17 mouse cellular contexts compared by ENCODE assay signal in the genomic region with DNA sequence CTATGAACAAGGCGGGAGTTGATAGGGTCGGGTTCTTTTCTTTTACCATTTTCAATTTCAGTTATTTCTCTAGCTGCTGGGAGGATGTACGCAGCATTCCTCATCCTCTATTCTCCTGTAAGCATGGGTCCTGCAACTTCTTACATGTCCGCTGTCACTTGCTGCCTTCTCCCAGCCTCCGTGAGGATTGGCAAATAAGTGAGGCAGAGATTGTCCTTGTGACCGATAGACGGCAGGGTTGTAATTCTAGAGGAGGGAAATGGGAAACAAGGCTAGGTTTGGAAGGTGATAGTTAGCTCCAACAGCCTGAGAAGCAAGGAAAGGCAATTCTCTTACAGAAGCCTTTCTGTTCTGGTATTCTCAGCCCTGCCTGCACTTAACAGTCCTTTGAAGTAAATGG.
"Had no signal": no experiment of that assay in that cellular context is flagged by ENCODE, and none has a peak within 500 bp of the region (broad histone marks: within the 10 kb centered on the region; RNA-seq: fewer than 3 reads in every experiment).

No protein-coding gene starts in this region.

- H3K9me3 ChIP-seq: limb, embryonic 10.5 days; limb, embryonic 13.5 days; liver, embryonic 12.5 days; liver, embryonic 15.5 days had no signal

- H3K27me3 ChIP-seq: limb, embryonic 13.5 days; liver, embryonic 12.5 days; liver, embryonic 15.5 days had no signal

- H3K4me1 ChIP-seq: liver, embryonic 12.5 days; liver, embryonic 15.5 days had no signal

- H3K4me3 ChIP-seq: layer of hippocampus, adult 2 months; limb, embryonic 10.5 days; limb, embryonic 13.5 days; liver, embryonic 12.5 days; liver, embryonic 15.5 days had no signal

- DNase-seq: kidney, adult 18-20 months; kidney, postnatal 25 days; layer of hippocampus, adult 9-11 months; liver; lung, adult 18-20 months; lung, postnatal 10 days; lung, postnatal 4 days; midbrain, embryonic 14.5 days; thymus, adult 2 months; thymus, postnatal 14 days; thymus, postnatal 4 days had no signal

- ATAC-seq: liver, embryonic 12.5 days had no signal

- H3K27ac ChIP-seq: layer of hippocampus, adult 2 months; limb, embryonic 10.5 days; limb, embryonic 13.5 days; liver, embryonic 12.5 days; liver, embryonic 15.5 days had no signal

- H3K4me2 ChIP-seq: limb, embryonic 13.5 days; liver, embryonic 12.5 days; liver, embryonic 15.5 days; midbrain, embryonic 11.5 days had no signal

- H3K36me3 ChIP-seq: limb, embryonic 10.5 days; limb, embryonic 13.5 days; liver, embryonic 12.5 days; liver, embryonic 15.5 days had no signal

- H3K9ac ChIP-seq: limb, embryonic 13.5 days; liver, embryonic 12.5 days; liver, embryonic 15.5 days had no signal
